Mouse (Mus musculus): ENCODE measurements around the gene Sike1. TPM values are rescaled to one million over a fixed set of nuclear protein-coding genes. Genes with fewer than 3 reads are reported as not detected.

The Sike1 gene
- polyA plus RNA-seq, 1 experiment from 2014 or later: 108 TPM

DNA sequence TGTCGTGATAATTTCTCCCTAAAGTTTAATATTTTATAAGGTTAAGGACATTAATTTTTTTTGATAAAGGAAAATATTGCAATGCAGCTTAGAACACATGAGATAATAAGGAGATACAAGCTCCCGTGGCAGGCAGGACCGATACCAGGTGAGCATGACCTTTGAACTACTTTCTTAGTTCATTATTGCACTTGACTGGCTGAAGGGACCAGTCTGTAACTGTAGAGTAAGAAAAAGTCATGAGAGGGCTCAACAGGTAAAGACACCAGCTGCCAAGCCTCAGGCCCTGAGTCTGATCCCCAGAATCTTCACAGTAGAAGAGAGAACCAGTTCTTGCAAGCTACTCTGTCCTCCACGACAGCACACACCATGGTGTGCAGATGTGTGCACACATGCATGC lies 18.6 kb upstream of the Sike1 start:
- ATAC-seq (ENCODE audit: low FRiP score) (no peak), DNase-seq (ENCODE audit: low spot score, missing footprints) (no peak)
- peaks cover 5% of the 10 kb centered on the region; the same call in 1 of the 2 replicates for H3K4me1 ChIP-seq (ENCODE audit: control insufficient read depth, insufficient read depth, low read length)
- no peaks in the 10 kb centered on the region for H3K36me3 ChIP-seq (ENCODE audit: control insufficient read depth, insufficient read depth, low read length)
- H3K4me3 ChIP-seq (ENCODE audit: low read depth, low read length): no peak overlapping the region
- no peak overlapping the region for H3K9ac ChIP-seq (ENCODE audit: low read length)
- H3K27me3 ChIP-seq (ENCODE audit: control insufficient read depth, insufficient read depth, low read length): no peaks in the 10 kb centered on the region
- no peak overlapping the region for H3K4me2 ChIP-seq
- H3K27ac ChIP-seq (ENCODE audit: low read depth, low read length): no peak overlapping the region
- no peaks in the 10 kb centered on the region for H3K9me3 ChIP-seq (ENCODE audit: control insufficient read depth, low read length)
- WGBS: 84% methylated on average over 4 of the region's 4 CpGs

DNA sequence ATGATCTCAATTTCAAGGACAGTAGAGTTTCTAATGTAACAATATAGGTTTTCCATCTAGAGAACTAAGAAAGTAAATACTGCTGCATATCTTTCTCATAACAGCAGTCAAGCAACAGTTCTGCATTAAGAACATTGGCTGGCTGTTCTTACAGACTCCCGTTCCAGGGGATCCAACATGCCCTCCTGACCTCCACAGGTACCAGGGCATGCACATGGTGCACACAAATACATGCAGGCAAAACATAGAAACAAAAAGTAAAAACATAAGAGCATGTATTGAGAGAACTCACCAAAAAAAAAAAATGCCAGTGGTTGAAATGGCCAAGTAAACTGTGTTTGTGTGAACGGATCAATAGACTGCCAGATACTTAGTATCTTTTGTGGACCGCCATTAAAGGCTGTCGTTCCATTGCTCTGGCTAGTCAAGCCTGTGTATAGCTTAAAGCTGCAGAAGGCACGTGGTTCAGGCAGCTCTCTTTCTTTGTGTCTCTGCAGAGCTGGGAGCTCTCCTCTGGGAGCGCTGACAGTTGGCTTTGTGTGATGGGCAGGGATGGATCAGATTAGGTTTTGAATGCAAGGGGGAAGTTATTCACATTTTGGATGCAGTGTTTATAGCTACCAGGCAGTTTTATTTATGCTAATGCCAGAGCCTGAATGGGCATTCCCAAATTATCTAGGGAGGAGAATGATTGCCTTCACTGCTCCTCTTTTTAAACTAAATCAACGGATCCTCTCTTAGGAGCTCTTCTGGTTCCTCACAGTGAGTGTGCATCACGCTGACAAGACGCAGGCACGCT lies 15.8 kb upstream of the Sike1 start:
- Histone ChIP-seq H3K9ac (ENCODE audit: low read length) (peak overlapping the region; percentile 53), H3K4me3 (ENCODE audit: low read depth, low read length) (peak overlapping the region; percentile 5; the same call in 1 of the 2 replicates), H3K4me2 (peak overlapping the region; percentile 39), H3K4me1 (ENCODE audit: control insufficient read depth, insufficient read depth, low read length) (peaks cover 5% of the 10 kb centered on the region; the same call in 1 of the 2 replicates), H3K9me3 (ENCODE audit: control insufficient read depth, low read length) (no peaks in the 10 kb centered on the region), H3K27ac (ENCODE audit: low read depth, low read length) (peak overlapping the region; percentile 69), H3K36me3 (ENCODE audit: control insufficient read depth, insufficient read depth, low read length) (no peaks in the 10 kb centered on the region), H3K27me3 (ENCODE audit: control insufficient read depth, insufficient read depth, low read length) (no peaks in the 10 kb centered on the region)
- DNase-seq (ENCODE audit: low spot score, missing footprints) (peak; percentile 93), ATAC-seq (ENCODE audit: low FRiP score) (peak; percentile 99)
- WGBS: 9% methylated on average over 10 of the region's 10 CpGs

DNA sequence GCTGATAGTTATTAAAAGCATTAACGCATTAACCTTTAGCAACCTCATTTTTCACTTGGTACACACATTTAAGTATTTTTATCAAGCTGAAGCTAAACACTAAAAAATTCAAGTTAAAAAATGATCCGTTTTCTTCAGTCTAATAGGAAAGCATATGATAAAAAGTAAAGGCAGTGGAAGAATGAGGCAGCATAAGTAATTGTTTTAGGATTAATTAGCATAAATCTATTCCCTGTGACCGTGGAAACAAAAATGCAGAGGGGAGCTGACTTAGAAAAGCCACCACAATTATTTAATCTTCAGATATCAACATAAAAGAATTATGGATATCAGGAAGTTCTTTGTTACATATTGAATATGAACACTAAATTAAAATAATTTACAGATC lies 15.2 kb upstream of the Sike1 start:
- peak; percentile 88 for DNase-seq (ENCODE audit: low spot score, missing footprints)
- Histone ChIP-seq H3K4me1 (ENCODE audit: control insufficient read depth, insufficient read depth, low read length) (peaks cover 5% of the 10 kb centered on the region; the same call in 1 of the 2 replicates), H3K4me3 (ENCODE audit: low read depth, low read length) (0 out of 2 replicates have a peak overlapping the region, but pooled peaks have one; percentile 5), H3K36me3 (ENCODE audit: control insufficient read depth, insufficient read depth, low read length) (no peaks in the 10 kb centered on the region), H3K27me3 (ENCODE audit: control insufficient read depth, insufficient read depth, low read length) (no peaks in the 10 kb centered on the region), H3K27ac (ENCODE audit: low read depth, low read length) (peak overlapping the region; percentile 69; the same call in 1 of the 2 replicates), H3K9me3 (ENCODE audit: control insufficient read depth, low read length) (no peaks in the 10 kb centered on the region), H3K4me2 (peak overlapping the region; percentile 39), H3K9ac (ENCODE audit: low read length) (peak overlapping the region; percentile 53)
- WGBS: 27% methylated on average over 3 of the region's 3 CpGs
- no peak for ATAC-seq (ENCODE audit: low FRiP score)

DNA sequence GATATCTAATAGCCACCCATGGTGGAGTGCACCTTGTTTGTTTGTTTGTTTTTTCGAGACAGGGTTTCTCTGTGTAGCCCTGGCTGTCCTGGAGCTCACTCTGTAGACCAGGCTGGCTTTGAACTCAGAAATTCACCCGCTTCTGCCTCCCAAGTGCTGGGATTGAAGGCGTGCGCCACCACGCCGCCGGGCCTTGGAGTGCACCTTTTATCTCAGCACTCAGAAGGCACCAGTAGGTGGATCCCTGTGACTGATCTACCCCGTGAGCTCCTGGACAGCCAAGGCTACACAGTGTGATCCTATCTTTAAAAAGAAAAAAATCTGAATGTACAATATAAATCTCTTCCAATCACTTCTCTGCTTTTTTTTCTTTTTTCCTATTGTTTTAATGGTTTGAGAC lies 4.5 kb upstream of the Sike1 start:
- Histone ChIP-seq H3K27ac (ENCODE audit: low read depth, low read length) (no peak overlapping the region), H3K4me3 (ENCODE audit: low read depth, low read length) (no peak overlapping the region), H3K4me2 (no peak overlapping the region), H3K9ac (ENCODE audit: low read length) (no peak overlapping the region), H3K9me3 (ENCODE audit: control insufficient read depth, low read length) (no peaks in the 10 kb centered on the region), H3K4me1 (ENCODE audit: control insufficient read depth, insufficient read depth, low read length) (peaks cover 4% of the 10 kb centered on the region; the same call in 1 of the 2 replicates), H3K27me3 (ENCODE audit: control insufficient read depth, insufficient read depth, low read length) (no peaks in the 10 kb centered on the region), H3K36me3 (ENCODE audit: control insufficient read depth, insufficient read depth, low read length) (no peaks in the 10 kb centered on the region)
- DNase-seq (ENCODE audit: low spot score, missing footprints) (no peak), ATAC-seq (ENCODE audit: low FRiP score) (no peak)
- 77% methylated on average over 8 of the region's 8 CpGs for WGBS

DNA sequence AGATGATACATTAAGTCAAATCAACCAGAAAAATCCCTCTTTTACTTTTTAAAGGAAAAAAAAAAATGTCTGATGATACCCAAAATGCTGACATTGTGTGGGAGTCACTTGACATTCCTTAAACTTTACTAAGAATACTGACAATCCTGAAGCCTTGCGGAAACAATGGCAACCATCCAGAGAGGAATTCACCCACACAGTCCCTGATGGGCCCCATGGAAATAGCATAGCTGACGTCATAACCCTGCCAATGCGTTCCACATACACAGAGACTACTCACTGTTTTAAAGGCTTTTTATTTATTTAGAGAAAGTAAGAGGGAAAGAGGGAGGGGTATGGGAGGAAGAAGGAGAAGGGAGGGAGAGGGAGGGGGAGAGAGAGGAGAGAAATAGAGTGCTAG lies 2.6 kb upstream of the Sike1 start:
- H3K9ac ChIP-seq (ENCODE audit: low read length): no peak overlapping the region
- no peaks in the 10 kb centered on the region for H3K36me3 ChIP-seq (ENCODE audit: control insufficient read depth, insufficient read depth, low read length)
- DNase-seq (ENCODE audit: low spot score, missing footprints) (no peak), ATAC-seq (ENCODE audit: low FRiP score) (no peak)
- no peak overlapping the region for H3K4me2 ChIP-seq
- H3K27me3 ChIP-seq (ENCODE audit: control insufficient read depth, insufficient read depth, low read length): no peaks in the 10 kb centered on the region
- 54% methylated on average over 3 of the region's 3 CpGs for WGBS
- H3K9me3 ChIP-seq (ENCODE audit: control insufficient read depth, low read length): no peaks in the 10 kb centered on the region
- H3K4me1 ChIP-seq (ENCODE audit: control insufficient read depth, insufficient read depth, low read length): peaks cover 14% of the 10 kb centered on the region; the same call in 1 of the 2 replicates
- H3K27ac ChIP-seq (ENCODE audit: low read depth, low read length): no peak overlapping the region
- H3K4me3 ChIP-seq (ENCODE audit: low read depth, low read length): no peak overlapping the region

DNA sequence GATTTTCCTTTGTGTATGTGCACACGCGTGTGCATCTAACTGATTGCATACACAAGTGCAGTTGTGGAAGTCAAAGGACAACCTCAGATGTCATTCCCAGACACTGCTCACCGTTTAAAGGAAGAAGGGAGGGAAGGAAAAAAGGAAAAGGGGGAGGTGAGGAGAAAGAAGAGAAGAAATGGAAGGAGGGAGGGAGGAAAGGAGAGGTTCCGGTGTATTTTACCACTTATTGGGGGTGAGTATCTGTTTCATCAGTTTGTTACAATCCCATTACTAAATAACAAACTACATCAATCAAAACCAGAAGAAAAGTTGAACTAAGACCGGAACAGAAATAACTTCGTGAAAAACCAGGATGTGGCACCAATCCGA lies 289 bp upstream of the Sike1 start:
- Histone ChIP-seq H3K9me3 (ENCODE audit: control insufficient read depth, low read length) (no peaks in the 10 kb centered on the region), H3K36me3 (ENCODE audit: control insufficient read depth, insufficient read depth, low read length) (peaks cover 12% of the 10 kb centered on the region), H3K27me3 (ENCODE audit: control insufficient read depth, insufficient read depth, low read length) (no peaks in the 10 kb centered on the region), H3K4me3 (ENCODE audit: low read depth, low read length) (peak overlapping the region; percentile 83), H3K4me1 (ENCODE audit: control insufficient read depth, insufficient read depth, low read length) (peaks cover 14% of the 10 kb centered on the region; the same call in 1 of the 2 replicates), H3K9ac (ENCODE audit: low read length) (peak overlapping the region; percentile 76), H3K4me2 (peak overlapping the region; percentile 61), H3K27ac (ENCODE audit: low read depth, low read length) (no peak overlapping the region; the same call in 1 of the 2 replicates)
- WGBS: 57% methylated on average over 7 of the region's 7 CpGs
- peak; percentile 4 for ATAC-seq (ENCODE audit: low FRiP score)
- peak; percentile 89 for DNase-seq (ENCODE audit: low spot score, missing footprints)

DNA sequence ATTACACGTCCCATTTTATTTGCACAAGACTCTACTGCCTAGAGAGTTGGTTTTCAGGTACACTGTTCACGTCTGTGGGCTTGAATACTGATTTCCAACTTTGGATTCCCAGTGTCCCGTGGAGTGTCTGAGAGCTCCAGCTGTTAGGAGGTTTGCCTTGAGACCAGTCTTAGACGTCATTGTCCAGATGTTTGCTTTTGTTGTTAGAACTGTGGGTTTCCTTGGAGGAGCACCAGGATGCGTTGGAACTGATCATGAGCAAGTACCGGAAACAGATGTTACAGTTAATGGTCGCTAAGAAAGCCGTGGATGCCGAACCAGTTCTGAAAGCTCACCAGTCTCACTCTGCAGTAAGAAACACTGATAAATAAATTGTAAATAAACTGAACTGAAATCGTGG lies 1.5 kb downstream of the Sike1 start:
- ATAC-seq (ENCODE audit: low FRiP score) (no peak), DNase-seq (ENCODE audit: low spot score, missing footprints) (no peak)
- Histone ChIP-seq H3K4me2 (no peak overlapping the region), H3K9me3 (ENCODE audit: control insufficient read depth, low read length) (no peaks in the 10 kb centered on the region), H3K4me3 (ENCODE audit: low read depth, low read length) (no peak overlapping the region), H3K9ac (ENCODE audit: low read length) (no peak overlapping the region), H3K4me1 (ENCODE audit: control insufficient read depth, insufficient read depth, low read length) (peaks cover 14% of the 10 kb centered on the region; the same call in 1 of the 2 replicates), H3K27ac (ENCODE audit: low read depth, low read length) (no peak overlapping the region), H3K36me3 (ENCODE audit: control insufficient read depth, insufficient read depth, low read length) (peaks cover 22% of the 10 kb centered on the region), H3K27me3 (ENCODE audit: control insufficient read depth, insufficient read depth, low read length) (no peaks in the 10 kb centered on the region)
- 78% methylated on average over 10 of the region's 10 CpGs for WGBS

DNA sequence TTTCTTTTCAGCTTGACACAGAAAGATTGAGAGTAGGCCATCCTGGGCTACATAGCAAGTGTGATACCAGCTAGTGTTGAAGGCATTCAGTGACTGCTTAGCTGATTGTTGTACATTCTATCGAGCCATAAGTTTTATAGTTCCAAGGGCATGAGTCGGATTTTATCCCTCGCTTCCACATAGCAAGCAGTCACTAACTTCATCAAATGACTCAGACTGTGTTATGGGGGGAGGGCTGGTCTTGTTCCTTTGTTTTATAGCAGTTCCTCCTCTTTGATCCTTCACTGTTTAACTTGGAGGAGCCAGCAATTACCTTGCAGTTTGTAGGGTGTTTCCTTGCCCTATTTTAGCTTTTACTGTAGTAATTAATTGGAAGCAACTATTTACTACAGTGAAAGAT lies 2.1 kb downstream of the Sike1 start:
- no peak overlapping the region for H3K9ac ChIP-seq (ENCODE audit: low read length)
- ATAC-seq (ENCODE audit: low FRiP score) (no peak), DNase-seq (ENCODE audit: low spot score, missing footprints) (no peak)
- no peaks in the 10 kb centered on the region for H3K27me3 ChIP-seq (ENCODE audit: control insufficient read depth, insufficient read depth, low read length)
- H3K4me1 ChIP-seq (ENCODE audit: control insufficient read depth, insufficient read depth, low read length): peaks cover 14% of the 10 kb centered on the region; the same call in 1 of the 2 replicates
- H3K4me3 ChIP-seq (ENCODE audit: low read depth, low read length): no peak overlapping the region
- 93% methylated on average over 3 of the region's 3 CpGs for WGBS
- H3K36me3 ChIP-seq (ENCODE audit: control insufficient read depth, insufficient read depth, low read length): peaks cover 22% of the 10 kb centered on the region
- no peaks in the 10 kb centered on the region for H3K9me3 ChIP-seq (ENCODE audit: control insufficient read depth, low read length)
- no peak overlapping the region for H3K4me2 ChIP-seq
- H3K27ac ChIP-seq (ENCODE audit: low read depth, low read length): no peak overlapping the region

DNA sequence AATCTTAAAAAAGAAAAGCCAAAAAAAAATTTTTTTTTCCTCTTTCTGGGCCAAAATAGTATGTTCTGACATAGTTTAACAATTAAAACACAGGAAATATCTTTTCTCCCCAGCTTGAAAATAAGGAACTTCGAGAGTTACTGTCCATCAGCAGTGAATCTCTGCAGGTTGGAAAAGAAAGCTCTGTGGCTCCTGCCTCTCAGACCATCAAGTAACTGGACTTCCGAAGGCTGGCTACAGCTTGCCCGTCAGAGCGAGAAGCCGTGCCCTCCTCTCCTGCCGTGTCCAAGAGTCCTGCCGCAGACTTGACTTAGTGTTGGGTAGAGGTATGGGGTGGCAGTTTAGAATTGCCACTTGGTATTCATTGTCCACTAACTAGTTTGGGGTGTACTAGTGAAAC lies 6.1 kb downstream of the Sike1 start:
- H3K4me3 ChIP-seq (ENCODE audit: low read depth, low read length): no peak overlapping the region
- whole genome bisulfite sequencing: 96% methylated on average over 7 of the region's 7 CpGs
- H3K27ac ChIP-seq (ENCODE audit: low read depth, low read length): no peak overlapping the region
- H3K36me3 ChIP-seq (ENCODE audit: control insufficient read depth, insufficient read depth, low read length): peaks cover 22% of the 10 kb centered on the region
- no peak overlapping the region for H3K4me2 ChIP-seq
- peaks cover 4% of the 10 kb centered on the region; the same call in 1 of the 2 replicates for H3K4me1 ChIP-seq (ENCODE audit: control insufficient read depth, insufficient read depth, low read length)
- ATAC-seq (ENCODE audit: low FRiP score) (no peak), DNase-seq (ENCODE audit: low spot score, missing footprints) (no peak)
- H3K9ac ChIP-seq (ENCODE audit: low read length): no peak overlapping the region
- H3K9me3 ChIP-seq (ENCODE audit: control insufficient read depth, low read length): no peaks in the 10 kb centered on the region
- no peaks in the 10 kb centered on the region for H3K27me3 ChIP-seq (ENCODE audit: control insufficient read depth, insufficient read depth, low read length)
